Mouse (Mus musculus) MEL (cell line): ENCODE measurements at regions not wholly inside any gene's neighbourhood (a gene's known extent, or its start where the extent isn't known, plus 50 kb on each side); places are given as distances from the start of the nearest gene placed in this dataset.

ENCODE experiments used
- DNase-seq: peaks from one replicate; pipeline ENCODE4 v3.0.0; 2011; ENCODE audit warnings: low read depth, low spot score
- H3K27ac ChIP-seq: 2 replicates; pipeline ENCODE4 v1.5.1; 2012; ENCODE audit warnings: low read depth, mild to moderate bottlenecking, control low read depth, low read length, moderate library complexity; ENCODE audit not compliant: control insufficient read depth
- H3K27me3 ChIP-seq, 2 experiments: fragments of 150-350 bp in 1 of 2; sonication (generic) in 1 of 2; 2 replicates each; pipeline ENCODE4 v1.6.1; 2012; ENCODE audit warnings: low read length in 2 of 2, mild to moderate bottlenecking in 2 of 2, improper control_type of control experiment in 1 of 2, moderate library complexity in 1 of 2; ENCODE audit not compliant: insufficient read depth in 2 of 2, control insufficient read depth in 1 of 2
- H3K36me3 ChIP-seq, 2 experiments: 2 replicates each; pipeline ENCODE4 v1.6.1; 2012 to 2014; ENCODE audit warnings: low read length in 2 of 2, improper control_type of control experiment in 1 of 2, inconsistent platforms in 1 of 2, mild to moderate bottlenecking in 1 of 2; ENCODE audit not compliant: insufficient read depth in 2 of 2, control insufficient read depth in 1 of 2
- H3K4me1 ChIP-seq, 2 experiments: fragments of 150-350 bp in 1 of 2; sonication (generic) in 1 of 2; 2 replicates each; pipeline ENCODE4 v1.6.1; 2012; ENCODE audit warnings: low read length in 2 of 2, improper control_type of control experiment in 1 of 2, mild to moderate bottlenecking in 1 of 2; ENCODE audit not compliant: insufficient read depth in 2 of 2, control insufficient read depth in 1 of 2
- H3K4me3 ChIP-seq, 2 experiments: fragments of 150-350 bp in 1 of 2; sonication (generic) in 1 of 2; 2 replicates each; pipeline ENCODE4 v1.5.1; 2012; ENCODE audit warnings: low read depth in 2 of 2, low read length in 2 of 2, mild to moderate bottlenecking in 2 of 2, moderate library complexity in 2 of 2, control low read depth in 1 of 2, improper control_type of control experiment in 1 of 2; ENCODE audit not compliant: control insufficient read depth in 1 of 2, insufficient read depth in 1 of 2
- H3K79me2 ChIP-seq: 2 replicates; pipeline ENCODE4 v1.6.1; 2012; ENCODE audit warnings: mild to moderate bottlenecking, low read length, moderate library complexity; ENCODE audit not compliant: control insufficient read depth, poor library complexity, insufficient read depth
- H3K9ac ChIP-seq: 2 replicates; pipeline ENCODE4 v1.6.1; 2012; ENCODE audit warnings: low read depth, mild to moderate bottlenecking, control low read depth, low read length, moderate library complexity; ENCODE audit not compliant: control insufficient read depth, poor library complexity, severe bottlenecking
- H3K9me3 ChIP-seq: fragments of 150-350 bp; sonication (generic); replicated peaks from 2 replicates; pipeline ENCODE4 v1.6.1; 2012; ENCODE audit warnings: mild to moderate bottlenecking, low read length, improper control_type of control experiment, moderate library complexity; ENCODE audit not compliant: insufficient read depth
- CTCF ChIP-seq, 3 experiments: IDR thresholded peaks in 2 of 3; conservative IDR thresholded peaks in 1 of 3; 2 replicates each; pipeline ENCODE4 v1.5.1; 2011 to 2012; ENCODE audit warnings: low read length in 3 of 3, low read depth in 2 of 3, mild to moderate bottlenecking in 2 of 3, improper control_type of control experiment in 1 of 3, inconsistent platforms in 1 of 3, mixed read lengths in 1 of 3, moderate library complexity in 1 of 3; ENCODE audit not compliant: control insufficient read depth in 1 of 3, insufficient read depth in 1 of 3, poor library complexity in 1 of 3, severe bottlenecking in 1 of 3
- E2F4 ChIP-seq: IDR thresholded peaks from 2 replicates; pipeline ENCODE4 v1.6.1; 2011; ENCODE audit warnings: low read depth, low read length, improper control_type of control experiment, borderline replicate concordance
- EP300 ChIP-seq, 2 experiments: IDR thresholded peaks; 2 replicates each; pipeline ENCODE4 v1.6.1; 2011; ENCODE audit warnings: improper control_type of control experiment in 2 of 2, low read length in 2 of 2, low read depth in 1 of 2, mild to moderate bottlenecking in 1 of 2
- ETS1 ChIP-seq: IDR thresholded peaks from 2 replicates; pipeline ENCODE4 v1.6.1; 2012; ENCODE audit warnings: low read depth, mild to moderate bottlenecking, inconsistent platforms, low read length, improper control_type of control experiment, moderate library complexity
- GABPA ChIP-seq: IDR thresholded peaks from 2 replicates; pipeline ENCODE4 v1.6.1; 2012; ENCODE audit warnings: low read depth, mild to moderate bottlenecking, inconsistent platforms, low read length, improper control_type of control experiment, moderate library complexity
- GATA1 ChIP-seq: IDR thresholded peaks from 2 replicates; pipeline ENCODE4 v1.6.1; 2011; ENCODE audit warnings: low read depth, low read length, improper control_type of control experiment
- MAFK ChIP-seq: IDR thresholded peaks from 2 replicates; pipeline ENCODE4 v1.6.1; 2011; ENCODE audit warnings: low read depth, mild to moderate bottlenecking, low read length, improper control_type of control experiment, borderline replicate concordance
- MAZ ChIP-seq: IDR thresholded peaks from 2 replicates; pipeline ENCODE4 v1.6.1; 2012; ENCODE audit warnings: low read depth, mild to moderate bottlenecking, inconsistent platforms, low read length, improper control_type of control experiment
- MEF2A ChIP-seq: IDR thresholded peaks from 2 replicates; pipeline ENCODE4 v1.6.1; 2014; ENCODE audit warnings: low read depth, mild to moderate bottlenecking, inconsistent platforms, low read length, improper control_type of control experiment; ENCODE audit not compliant: poor library complexity, insufficient replicate concordance, severe bottlenecking; ENCODE audit errors: extremely low read depth
- MXI1 ChIP-seq: IDR thresholded peaks from 2 replicates; pipeline ENCODE4 v1.6.1; 2011; ENCODE audit warnings: mild to moderate bottlenecking, low read depth, low read length, improper control_type of control experiment
- MYC ChIP-seq: IDR thresholded peaks from 2 replicates; pipeline ENCODE4 v1.6.1; 2011; ENCODE audit warnings: low read depth, mild to moderate bottlenecking, low read length, improper control_type of control experiment, moderate library complexity
- NELFE ChIP-seq: IDR thresholded peaks from 2 replicates; pipeline ENCODE4 v1.6.1; 2011; ENCODE audit warnings: low read depth, low read length, improper control_type of control experiment
- NRF1 ChIP-seq: IDR thresholded peaks from 2 replicates; pipeline ENCODE4 v1.6.1; 2014; ENCODE audit warnings: low read depth, mild to moderate bottlenecking, inconsistent platforms, low read length, improper control_type of control experiment, moderate library complexity; ENCODE audit not compliant: poor library complexity, insufficient read depth, severe bottlenecking
- POLR2A ChIP-seq, 2 experiments: IDR thresholded peaks; 2 replicates each; pipeline ENCODE4 v1.6.1; 2011 to 2012; ENCODE audit warnings: low read length in 2 of 2, mild to moderate bottlenecking in 2 of 2, control low read depth in 1 of 2, improper control_type of control experiment in 1 of 2, low read depth in 1 of 2, moderate library complexity in 1 of 2; ENCODE audit not compliant: control insufficient read depth in 1 of 2, insufficient read depth in 1 of 2, poor library complexity in 1 of 2
- POLR2AphosphoS2 ChIP-seq: IDR thresholded peaks from 2 replicates; pipeline ENCODE4 v1.6.1; 2011; ENCODE audit warnings: low read length, improper control_type of control experiment
- POLR2AphosphoS5 ChIP-seq: IDR thresholded peaks from 2 replicates; pipeline ENCODE4 v1.6.1; 2012; ENCODE audit warnings: low read depth, borderline replicate concordance, mild to moderate bottlenecking, inconsistent platforms, low read length, moderate library complexity, mixed read lengths
- SMC3 ChIP-seq: IDR thresholded peaks from 2 replicates; pipeline ENCODE4 v1.6.1; 2011; ENCODE audit warnings: low read depth, low read length, improper control_type of control experiment
- TAL1 ChIP-seq: IDR thresholded peaks from 2 replicates; pipeline ENCODE4 v1.6.1; 2012; ENCODE audit warnings: mild to moderate bottlenecking, inconsistent platforms, low read length, moderate library complexity, mixed read lengths
- TBP ChIP-seq: IDR thresholded peaks from 2 replicates; pipeline ENCODE4 v1.8.0; 2011; ENCODE audit warnings: low read depth, low read length, improper control_type of control experiment
- TCF12 ChIP-seq: IDR thresholded peaks from 2 replicates; pipeline ENCODE4 v1.6.1; 2014; ENCODE audit warnings: low read depth, mild to moderate bottlenecking, inconsistent platforms, low read length, improper control_type of control experiment, moderate library complexity
- USF1 ChIP-seq: IDR thresholded peaks from 2 replicates; pipeline ENCODE4 v1.6.1; 2014; ENCODE audit warnings: low read depth, mild to moderate bottlenecking, inconsistent platforms, low read length, improper control_type of control experiment, moderate library complexity
- ZKSCAN1 ChIP-seq: IDR thresholded peaks from 2 replicates; pipeline ENCODE4 v1.6.1; 2012; ENCODE audit warnings: low read depth, mild to moderate bottlenecking, inconsistent platforms, low read length, improper control_type of control experiment, moderate library complexity
- ZNF384 ChIP-seq: IDR thresholded peaks from 2 replicates; pipeline ENCODE4 v1.6.1; 2012; ENCODE audit warnings: low read depth, mild to moderate bottlenecking, inconsistent platforms, low read length, improper control_type of control experiment

GRCm38 (mm10) chr1:120741091-120741740 is 139.0 kb downstream of the En1 start:
- Histone ChIP-seq H3K9ac (no peak overlapping the region), H3K36me3 (no peaks in the 10 kb centered on the region), H3K27me3 (no peaks in the 10 kb centered on the region), H3K4me3 (no peak overlapping the region), H3K9me3 (no peaks in the 10 kb centered on the region), H3K27ac (no peak overlapping the region), H3K79me2 (no peaks in the 10 kb centered on the region), H3K4me1 (no peaks in the 10 kb centered on the region)
- no peak for DNase-seq
- TF ChIP-seq MYC, result no peak
- TF ChIP-seq NRF1, result no peak
- no peak for TF ChIP-seq USF1
- TF ChIP-seq MEF2A, result no peak
- TF ChIP-seq MAZ, result no peak
- TF ChIP-seq POLR2A (IDR thresholded peaks at IDR 0.05; ENCODE audit: control insufficient read depth in 1 of 2, insufficient read depth in 1 of 2, low read depth in 1 of 2, low read length in 2 of 2, poor library complexity in 1 of 2), result no peak
- no peak for TF ChIP-seq NELFE
- no peak for TF ChIP-seq GABPA
- TF ChIP-seq MAFK, result no peak
- TF ChIP-seq MXI1, result no peak
- no peak for TF ChIP-seq SMC3
- no peak for TF ChIP-seq POLR2AphosphoS2
- TF ChIP-seq ETS1, result no peak
- TF ChIP-seq TCF12, result no peak
- no peak for TF ChIP-seq CTCF (IDR thresholded peaks at IDR 0.05 in 2 of 3, conservative IDR thresholded peaks at IDR 0.05 in 1 of 3; ENCODE audit: control insufficient read depth in 1 of 3, insufficient read depth in 1 of 3, low read depth in 2 of 3, low read length in 3 of 3, poor library complexity in 1 of 3, severe bottlenecking in 1 of 3)
- no peak for TF ChIP-seq ZNF384

GRCm38 (mm10) chr1:120748963-120749362 is 146.7 kb downstream of the En1 start:
- H3K27me3 ChIP-seq, result no peaks in the 10 kb centered on the region
- no peaks in the 10 kb centered on the region for H3K36me3 ChIP-seq
- TF ChIP-seq NELFE, result no peak
- TF ChIP-seq E2F4, result no peak
- TF ChIP-seq EP300 (IDR thresholded peaks at IDR 0.05; ENCODE audit: low read depth in 1 of 2, low read length in 2 of 2), result no peak
- no peak for TF ChIP-seq MXI1
- no peak for TF ChIP-seq ETS1
- no peak for TF ChIP-seq POLR2AphosphoS5
- TF ChIP-seq GATA1, result no peak
- no peak for TF ChIP-seq TAL1
- TF ChIP-seq ZKSCAN1, result no peak
- TF ChIP-seq MYC, result no peak
- TF ChIP-seq TBP, result no peak
- TF ChIP-seq CTCF (IDR thresholded peaks at IDR 0.05 in 2 of 3, conservative IDR thresholded peaks at IDR 0.05 in 1 of 3; ENCODE audit: control insufficient read depth in 1 of 3, insufficient read depth in 1 of 3, low read depth in 2 of 3, low read length in 3 of 3, poor library complexity in 1 of 3, severe bottlenecking in 1 of 3), result no peak
- H3K9me3 ChIP-seq, result no peaks in the 10 kb centered on the region
- no peak overlapping the region for H3K27ac ChIP-seq
- no peak overlapping the region for H3K9ac ChIP-seq
- no peaks in the 10 kb centered on the region for H3K79me2 ChIP-seq
- H3K4me1 ChIP-seq, result no peaks in the 10 kb centered on the region
- DNase-seq, result no peak
- H3K4me3 ChIP-seq, result no peak overlapping the region
